Mouse (Mus musculus) CH12.LX (cell line): ENCODE data around the gene C2.

Source experiments
- BHLHE40 ChIP-seq: IDR thresholded peaks from 2 replicates; pipeline ENCODE4 v1.6.1; 2011; ENCODE audit warnings: mild to moderate bottlenecking, low read depth, low read length, improper control_type of control experiment
- CHD1 ChIP-seq: IDR thresholded peaks from 2 replicates; pipeline ENCODE4 v1.6.1; 2012; ENCODE audit warnings: low read depth, low read length, improper control_type of control experiment, inconsistent platforms
- CTCF ChIP-seq, 2 experiments: IDR thresholded peaks in 1 of 2; conservative IDR thresholded peaks in 1 of 2; 2 replicates each; pipeline ENCODE4 v1.5.1; 2011 to 2012; ENCODE audit warnings: low read depth in 2 of 2, low read length in 2 of 2, improper control_type of control experiment in 1 of 2, inconsistent platforms in 1 of 2, mild to moderate bottlenecking in 1 of 2, moderate library complexity in 1 of 2
- EP300 ChIP-seq: IDR thresholded peaks from 2 replicates; pipeline ENCODE4 v1.6.1; 2011; ENCODE audit warnings: low read length, improper control_type of control experiment
- MXI1 ChIP-seq: IDR thresholded peaks from 2 replicates; pipeline ENCODE4 v1.6.1; 2011; ENCODE audit warnings: mild to moderate bottlenecking, low read depth, low read length, improper control_type of control experiment
- PAX5 ChIP-seq: IDR thresholded peaks from 2 replicates; pipeline ENCODE4 v1.6.1; 2012; ENCODE audit warnings: low read length, inconsistent platforms, mixed read lengths
- POLR2AphosphoS2 ChIP-seq: IDR thresholded peaks from 2 replicates; pipeline ENCODE4 v1.6.1; 2011; ENCODE audit warnings: low read depth, low read length, improper control_type of control experiment
- TCF12 ChIP-seq: IDR thresholded peaks from 2 replicates; pipeline ENCODE4 v1.6.1; 2014; ENCODE audit warnings: low read depth, mild to moderate bottlenecking, inconsistent platforms, low read length, improper control_type of control experiment
- USF1 ChIP-seq: IDR thresholded peaks from 2 replicates; pipeline ENCODE4 v1.6.1; 2014; ENCODE audit warnings: low read depth, mild to moderate bottlenecking, inconsistent platforms, low read length, improper control_type of control experiment
- ZNF384 ChIP-seq: IDR thresholded peaks from 2 replicates; pipeline ENCODE4 v1.6.1; 2012; ENCODE audit warnings: low read depth, low read length, improper control_type of control experiment, inconsistent platforms

- TF ChIP-seq BHLHE40, result no peak
- no peak for TF ChIP-seq POLR2AphosphoS2
- TF ChIP-seq TCF12, result no peak
- no peak for TF ChIP-seq EP300
- no peak for TF ChIP-seq MXI1
- no peak for TF ChIP-seq CTCF (conservative IDR thresholded peaks at IDR 0.05 in 1 of 2, IDR thresholded peaks at IDR 0.05 in 1 of 2; ENCODE audit: low read depth in 2 of 2, low read length in 2 of 2)
- TF ChIP-seq PAX5, result no peak
- no peak for TF ChIP-seq ZNF384
- TF ChIP-seq CHD1, result no peak
- no peak for TF ChIP-seq USF1
Measured at GRCm38 (mm10) chr17:34941344-34942041, 43.4 kb upstream of the C2 start.
